In the genomic region with DNA sequence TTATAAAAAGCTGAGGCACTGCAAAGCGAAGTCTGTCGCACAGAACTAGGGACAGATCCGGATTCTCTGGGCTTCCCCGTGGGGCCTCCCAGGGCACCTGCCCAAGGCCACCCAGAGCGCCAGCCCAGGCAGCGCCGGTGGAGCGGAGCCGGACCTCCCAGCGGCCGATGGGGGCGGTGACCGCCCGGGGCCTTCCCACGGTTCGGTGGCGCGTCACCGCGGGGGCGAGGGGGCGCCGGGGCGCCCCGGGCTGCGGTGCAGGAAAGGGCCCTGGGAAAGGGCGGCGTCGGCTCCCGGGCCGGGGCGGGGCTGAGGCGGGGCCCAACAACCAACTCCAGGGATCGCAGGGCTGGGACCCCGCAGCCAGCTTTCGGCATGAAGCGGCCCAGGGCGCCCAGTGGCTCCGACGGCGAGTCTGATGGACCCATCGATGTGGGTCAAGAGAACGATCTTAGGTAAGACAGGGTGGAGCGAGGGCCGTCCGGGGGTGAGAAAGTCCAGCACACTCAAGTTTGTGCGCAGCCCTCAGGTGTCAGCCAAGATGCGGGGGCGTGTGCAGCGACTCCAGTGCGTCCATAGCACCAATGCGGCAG, we compare ENCODE assay signal across 7 mouse cellular contexts. TPM values are rescaled to one million over a fixed set of nuclear protein-coding genes. Genes with fewer than 3 reads are reported as not detected.
DNase-seq lines count a peak whose midpoint lies in the region; ATAC-seq lines count a peak whose summit lies in the region.

Gene Heyl (plus strand): TSS at position 65 of the 593 bp plus-strand sequence.

- no peaks in the 10 kb centered on the region for H3K9me3 ChIP-seq in embryonic facial prominence, embryonic 13.5 days
- no peaks in the 10 kb centered on the region for H3K9me3 ChIP-seq in heart, embryonic 14.5 days (ENCODE audit: control insufficient read depth, low read length)
- H3K9me3 ChIP-seq in kidney, embryonic 15.5 days (replicated peaks) = no peaks in the 10 kb centered on the region

- H3K27me3 ChIP-seq in embryonic facial prominence, embryonic 13.5 days = peaks cover 64% of the 10 kb centered on the region
- H3K27me3 ChIP-seq in heart, embryonic 14.5 days (ENCODE audit: control insufficient read depth, insufficient read depth, low read length) = no peaks in the 10 kb centered on the region
- H3K27me3 ChIP-seq in kidney, embryonic 15.5 days = peaks cover 16% of the 10 kb centered on the region; the same call in 1 of the 2 replicates

- no peaks in the 10 kb centered on the region for H3K36me3 ChIP-seq in embryonic facial prominence, embryonic 13.5 days
- H3K36me3 ChIP-seq in heart, embryonic 14.5 days (ENCODE audit: control insufficient read depth, insufficient read depth, low read length) = no peaks in the 10 kb centered on the region
- H3K36me3 ChIP-seq in kidney, embryonic 15.5 days = no peaks in the 10 kb centered on the region

- no peak within 1 kb of the TSS for H3K27ac ChIP-seq in embryonic facial prominence, embryonic 13.5 days
- peak within 1 kb of the TSS in 1 of 2 experiments; percentile 33; a peak in 1 of 4 replicates for H3K27ac ChIP-seq in heart, embryonic 14.5 days (replicated peaks in 1 of 2; ENCODE audit: control insufficient read depth in 1 of 2, insufficient read depth in 1 of 2, low read depth in 2 of 2, low read length in 2 of 2)
- H3K27ac ChIP-seq in kidney, embryonic 15.5 days = peak within 1 kb of the TSS; percentile 92

- peak; percentile 45 for DNase-seq in ZHBTc4 (ENCODE audit: low read depth, low spot score)
- peak; percentile 80 for DNase-seq in lung, postnatal 10 days
- peak; percentile 43 to 50 for DNase-seq in spleen, postnatal 36 days (ENCODE audit: low spot score in 2 of 2)
- DNase-seq in frontal cortex, adult 2 months (ENCODE audit: extremely low spot score in 1 of 2, low spot score in 1 of 2) = no peak

- H3K9ac ChIP-seq in embryonic facial prominence, embryonic 13.5 days = peak within 1 kb of the TSS; percentile 53
- peak within 1 kb of the TSS; percentile 78 for H3K9ac ChIP-seq in heart, embryonic 14.5 days (ENCODE audit: low read length)
- H3K9ac ChIP-seq in kidney, embryonic 15.5 days = peak within 1 kb of the TSS; percentile 50

- peak within 1 kb of the TSS; percentile 86 for H3K4me2 ChIP-seq in embryonic facial prominence, embryonic 13.5 days
- H3K4me2 ChIP-seq in heart, embryonic 14.5 days (ENCODE audit: low read length) = peak within 1 kb of the TSS; percentile 91
- peak within 1 kb of the TSS; percentile 78 for H3K4me2 ChIP-seq in kidney, embryonic 15.5 days

- peaks cover 19% of the 10 kb centered on the region for H3K4me1 ChIP-seq in embryonic facial prominence, embryonic 13.5 days
- peaks cover 4 to 32% of the 10 kb centered on the region in 2 experiments for H3K4me1 ChIP-seq in heart, embryonic 14.5 days (ENCODE audit: control insufficient read depth in 2 of 2, insufficient read depth in 2 of 2, low read length in 2 of 2)
- H3K4me1 ChIP-seq in kidney, embryonic 15.5 days = peaks cover 92% of the 10 kb centered on the region

- WGBS in embryonic facial prominence, embryonic 13.5 days = 2% methylated on average over 51 of the region's 52 CpGs
- 2% methylated on average over 52 of the region's 52 CpGs for WGBS in heart, embryonic 14.5 days
- WGBS in kidney, embryonic 15.5 days = 1% methylated on average over 52 of the region's 52 CpGs

- peak within 1 kb of the TSS; percentile 48 for H3K4me3 ChIP-seq in embryonic facial prominence, embryonic 13.5 days
- H3K4me3 ChIP-seq in heart, embryonic 14.5 days (ENCODE audit: control insufficient read depth in 1 of 2, insufficient read depth in 1 of 2, low read depth in 1 of 2, low read length in 2 of 2) = peak within 1 kb of the TSS; percentile 47 to 59
- H3K4me3 ChIP-seq in kidney, embryonic 15.5 days (replicated peaks) = peak within 1 kb of the TSS; percentile 51

- ATAC-seq in embryonic facial prominence, embryonic 13.5 days (ENCODE audit: insufficient number of reproducible peaks, insufficient read depth, low FRiP score, low TSS enrichment, low read depth) = no peak
- ATAC-seq in heart, embryonic 14.5 days (ENCODE audit: insufficient number of reproducible peaks, insufficient read depth, low FRiP score, low read depth) = peak; percentile 57
- ATAC-seq in kidney, embryonic 15.5 days (replicated peaks; ENCODE audit: low FRiP score) = peak; percentile 91

RNA-seq across cellular contexts. Expression of gene Heyl, which starts in this region (rescaled TPM):
- 4.3 and 5.0 TPM in 2 replicates for polyA plus RNA-seq in embryonic facial prominence, embryonic 13.5 days (2015; fragmentation: Nextera tagmentation; extraction: Ambion mirVana)
- 10.7 and 11.4 TPM in 2 replicates for polyA plus RNA-seq in heart, embryonic 14.5 days (2014; fragmentation: Nextera tagmentation; extraction: Ambion mirVana)
- 44.2 and 47.7 TPM in 2 replicates for polyA plus RNA-seq in kidney, embryonic 15.5 days (2015; fragmentation: Nextera tagmentation; extraction: Ambion mirVana)
- polyA plus RNA-seq in frontal cortex, adult 2 months (2012; rRNA removed) = 5.9 and 7.1 TPM in 2 replicates

Comparison
In these comparisons a context has a peak if more than half of its experiments do, and no peak if none do; other contexts are left out.
1. DNase-seq: peak in ZHBTc4 (single experiment), lung, postnatal 10 days (single experiment) and spleen, postnatal 36 days (2 of 2); none in frontal cortex, adult 2 months (0 of 2).
2. Peak in every context shown above with its lines, with median percentiles within 50 percentile points of each other: H3K4me2 ChIP-seq, H3K4me3 ChIP-seq and H3K9ac ChIP-seq.